In the genomic region with DNA sequence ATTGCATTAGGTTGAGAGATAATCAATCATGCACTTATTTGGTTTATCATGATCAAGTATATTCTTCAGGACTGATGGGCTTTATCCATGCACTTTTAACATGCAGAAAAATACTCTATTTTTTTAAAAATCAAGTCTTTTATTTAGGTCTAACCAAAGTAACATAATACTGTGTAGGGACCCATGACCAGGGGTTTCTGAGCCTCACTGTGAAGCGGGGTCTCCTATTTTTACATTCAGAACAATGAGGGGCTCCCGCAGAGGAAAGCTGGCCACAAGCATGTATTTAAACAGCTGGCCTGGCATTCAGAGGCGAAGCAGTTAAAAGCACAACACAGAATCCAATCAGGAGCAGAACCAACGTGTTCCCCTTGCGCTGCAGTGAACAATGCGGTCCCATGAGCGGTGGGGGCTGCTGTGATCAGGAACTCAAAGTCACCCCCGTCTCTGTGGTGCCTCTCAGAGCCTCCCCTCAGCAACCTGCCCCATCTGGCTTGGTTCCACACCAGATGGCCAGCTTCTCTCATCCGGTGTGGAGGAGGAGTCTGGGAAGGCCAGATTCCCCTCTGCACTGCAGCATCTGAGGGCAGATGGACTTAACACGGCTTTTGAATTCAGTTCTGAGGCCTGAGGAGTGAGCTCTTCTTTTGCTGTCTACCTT, we compare ENCODE assay signal across 8 mouse cellular contexts.
DNase-seq lines count a peak whose midpoint lies in the region; ATAC-seq and TF ChIP-seq lines count a peak whose summit lies in the region.

No protein-coding gene starts in this region.

- H3K4me2 ChIP-seq in heart, embryonic 11.5 days: no peak overlapping the region
- no peak overlapping the region for H3K4me2 ChIP-seq in forebrain, embryonic 13.5 days

- no peak for ATAC-seq in heart, embryonic 11.5 days (replicated peaks; ENCODE audit: insufficient number of reproducible peaks, low FRiP score, low TSS enrichment)
- peak; percentile 76 for ATAC-seq in forebrain, embryonic 13.5 days
- no peak for ATAC-seq in erythroid progenitor cell, adult 5-6 weeks (replicated peaks; ENCODE audit: low FRiP score, poor library complexity, severe bottlenecking)

- TF ChIP-seq POLR2A in lung, adult 2 months (IDR thresholded peaks at IDR 0.05; ENCODE audit: borderline replicate concordance, extremely low read depth, low read depth, low read length): no peak

- 0 out of 2 replicates have a peak overlapping the region, but pooled peaks have one; percentile 29 for H3K27ac ChIP-seq in heart, embryonic 10.5 days
- H3K27ac ChIP-seq in heart, embryonic 11.5 days (ENCODE audit: low read depth, low read length): no peak overlapping the region
- peak overlapping the region; percentile 65 for H3K27ac ChIP-seq in forebrain, embryonic 13.5 days

- H3K9me3 ChIP-seq in heart, embryonic 10.5 days: no peaks in the 10 kb centered on the region
- H3K9me3 ChIP-seq in heart, embryonic 11.5 days (replicated peaks; ENCODE audit: control insufficient read depth, low read length): no peaks in the 10 kb centered on the region
- H3K9me3 ChIP-seq in forebrain, embryonic 13.5 days (replicated peaks): peaks cover 6% of the 10 kb centered on the region; the same call in 1 of the 2 replicates

- no peak overlapping the region for H3K9ac ChIP-seq in heart, embryonic 11.5 days (ENCODE audit: low read depth, low read length)
- no peak overlapping the region; the same call in 1 of the 2 replicates for H3K9ac ChIP-seq in forebrain, embryonic 13.5 days

- WGBS in heart, embryonic 10.5 days: 71% methylated on average over 10 of the region's 10 CpGs
- WGBS in heart, embryonic 11.5 days (ENCODE audit: insufficient replicate concordance): 66% methylated on average over 10 of the region's 10 CpGs
- WGBS in forebrain, embryonic 13.5 days: 35% methylated on average over 10 of the region's 10 CpGs
- 48% methylated on average over 10 of the region's 10 CpGs for WGBS in lung, adult 2 months

- H3K4me1 ChIP-seq in heart, embryonic 10.5 days: peaks cover 7% of the 10 kb centered on the region
- no peaks in the 10 kb centered on the region for H3K4me1 ChIP-seq in heart, embryonic 11.5 days (ENCODE audit: control insufficient read depth, insufficient read depth, low read length)
- H3K4me1 ChIP-seq in forebrain, embryonic 13.5 days: peaks cover 29% of the 10 kb centered on the region
- H3K4me1 ChIP-seq in lung, adult 2 months (ENCODE audit: control insufficient read depth, insufficient read depth, low read length): no peaks in the 10 kb centered on the region

- no peak overlapping the region for H3K4me3 ChIP-seq in heart, embryonic 10.5 days
- H3K4me3 ChIP-seq in heart, embryonic 11.5 days (ENCODE audit: low read depth, low read length): no peak overlapping the region
- no peak overlapping the region for H3K4me3 ChIP-seq in forebrain, embryonic 13.5 days
- H3K4me3 ChIP-seq in lung, adult 2 months (replicated peaks; ENCODE audit: extremely low read depth, low read depth, low read length): no peak overlapping the region

- H3K27me3 ChIP-seq in heart, embryonic 10.5 days (ENCODE audit: insufficient read depth, poor library complexity, severe bottlenecking): no peaks in the 10 kb centered on the region
- no peaks in the 10 kb centered on the region for H3K27me3 ChIP-seq in heart, embryonic 11.5 days (ENCODE audit: control insufficient read depth, insufficient read depth, low read length)
- H3K27me3 ChIP-seq in forebrain, embryonic 13.5 days: no peaks in the 10 kb centered on the region

- TF ChIP-seq CTCF in lung, adult 2 months (IDR thresholded peaks at IDR 0.05; ENCODE audit: insufficient read depth, low read length): no peak

- no peaks in the 10 kb centered on the region for H3K36me3 ChIP-seq in heart, embryonic 10.5 days
- no peaks in the 10 kb centered on the region for H3K36me3 ChIP-seq in heart, embryonic 11.5 days (ENCODE audit: control insufficient read depth, insufficient read depth, low read length)
- H3K36me3 ChIP-seq in forebrain, embryonic 13.5 days (ENCODE audit: poor library complexity, severe bottlenecking): no peaks in the 10 kb centered on the region

- DNase-seq in heart, embryonic 10.5 days (ENCODE audit: low spot score): no peak
- DNase-seq in cerebellum, adult 18-20 months: peak; percentile 6 to 19
- DNase-seq in layer of hippocampus, postnatal 25 days (ENCODE audit: extremely low spot score in 1 of 2, low spot score in 1 of 2): peak; percentile 19 to 23
- peak; percentile 76 for DNase-seq in retina, postnatal 7 days (ENCODE audit: low read depth, low spot score)
- no peak for DNase-seq in lung, adult 2 months

Comparison
In these comparisons a context has a peak if more than half of its experiments do, and no peak if none do; other contexts are left out.
1. DNase-seq: peak in cerebellum, adult 18-20 months (2 of 2), layer of hippocampus, postnatal 25 days (2 of 2) and retina, postnatal 7 days (single experiment); none in heart, embryonic 10.5 days (single experiment) and lung, adult 2 months (single experiment).